Mouse (Mus musculus) hindbrain, embryonic 11.5 days (tissue): Measurements from ENCODE around the gene Gm11027. TPM values are rescaled to one million over a fixed set of nuclear protein-coding genes. Genes with fewer than 3 reads are reported as not detected.

Source experiments
- ATAC-seq: fragments of 200-750 bp; cut with Nextera tagmentation; 2 replicates; pipeline ENCODE4 v1.8.0; 2017; ENCODE audit warnings: mild to moderate bottlenecking, moderate TSS enrichment, moderate library complexity; ENCODE audit not compliant: low FRiP score
- DNase-seq: peaks from one replicate; pipeline ENCODE4 v3.0.0-alpha.2; 2015; ENCODE audit warnings: low spot score
- H3K27ac ChIP-seq: fragments of 300-500 bp; sonication (generic); 2 replicates; pipeline ENCODE4 v1.5.1; 2014; ENCODE audit warnings: mild to moderate bottlenecking, low read depth, low read length
- H3K27me3 ChIP-seq: fragments of 300-500 bp; sonication (generic); 2 replicates; pipeline ENCODE4 v1.6.1; 2014; ENCODE audit warnings: mild to moderate bottlenecking, low read length, moderate library complexity, mixed read lengths; ENCODE audit not compliant: control insufficient read depth, insufficient read depth
- H3K36me3 ChIP-seq: fragments of 300-500 bp; sonication (generic); 2 replicates; pipeline ENCODE4 v1.6.1; 2014; ENCODE audit warnings: mild to moderate bottlenecking, low read length, moderate library complexity, mixed read lengths; ENCODE audit not compliant: control insufficient read depth, insufficient read depth
- H3K4me1 ChIP-seq: fragments of 300-500 bp; sonication (generic); replicated peaks from 2 replicates; pipeline ENCODE4 v1.6.1; 2014; ENCODE audit warnings: low read length, mixed read lengths; ENCODE audit not compliant: control insufficient read depth, insufficient read depth
- H3K4me2 ChIP-seq: fragments of 300-500 bp; sonication (generic); replicated peaks from 2 replicates; pipeline ENCODE4 v1.6.1; 2014; ENCODE audit warnings: mild to moderate bottlenecking, low read depth, low read length
- H3K4me3 ChIP-seq: fragments of 300-500 bp; sonication (generic); 2 replicates; pipeline ENCODE4 v1.5.1; 2014; ENCODE audit warnings: low read depth, low read length
- H3K9ac ChIP-seq: fragments of 300-500 bp; sonication (generic); 2 replicates; pipeline ENCODE4 v1.6.1; 2014; ENCODE audit warnings: low read depth, low read length
- H3K9me3 ChIP-seq: fragments of 300-500 bp; sonication (generic); 2 replicates; pipeline ENCODE4 v1.6.1; 2016; ENCODE audit warnings: low read length; ENCODE audit not compliant: control insufficient read depth
- WGBS: fragments of 180-500 bp; shearing (Covaris S2); extraction: QIAGEN DNeasy Blood & Tissue Kit; methylation state at CpG from one replicate; pipeline ENCODE4 v1.1.7; 2014; 5-methylcytosine and 5-hydroxymethylcytosine counted together
- polyA plus RNA-seq: library from polyadenylated mRNA; unstranded; fragments of >200 nt; fragmentation: Nextera tagmentation; extraction: Ambion mirVana; gene quantifications from 2 replicates; pipeline ENCODE4 v1.2.1, GENCODE M21; 2014

The Gm11027 gene
- polyA plus RNA-seq, 1 experiment from 2014 or later, result not detected

DNA sequence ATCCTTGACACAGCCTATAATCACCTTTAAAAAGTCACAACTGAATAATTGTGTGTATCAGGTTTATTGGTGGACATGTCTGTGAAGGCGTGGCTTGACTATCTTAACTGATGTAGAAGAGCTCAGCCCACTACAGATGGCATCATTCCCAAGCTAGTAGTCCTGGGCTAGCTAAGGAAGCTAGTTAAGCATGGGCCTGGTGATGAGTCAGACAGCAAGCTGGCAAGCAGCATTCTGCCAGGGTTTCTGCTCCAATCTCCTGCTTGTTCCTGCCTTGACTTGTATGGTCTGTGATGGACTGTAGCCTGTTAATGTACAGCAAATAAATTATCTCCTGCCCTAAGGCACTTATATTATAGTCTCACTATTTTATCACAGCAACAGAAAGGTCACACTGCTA is 30.6 kb upstream of the Gm11027 start:
- Histone ChIP-seq H3K36me3 (no peaks in the 10 kb centered on the region), H3K4me2 (no peak overlapping the region), H3K9me3 (no peaks in the 10 kb centered on the region), H3K27me3 (no peaks in the 10 kb centered on the region), H3K4me3 (no peak overlapping the region), H3K9ac (no peak overlapping the region), H3K27ac (no peak overlapping the region), H3K4me1 (no peaks in the 10 kb centered on the region)
- DNase-seq, result no peak
- WGBS, result 90% methylated on average over 1 of the region's 1 CpGs
- no peak for ATAC-seq

DNA sequence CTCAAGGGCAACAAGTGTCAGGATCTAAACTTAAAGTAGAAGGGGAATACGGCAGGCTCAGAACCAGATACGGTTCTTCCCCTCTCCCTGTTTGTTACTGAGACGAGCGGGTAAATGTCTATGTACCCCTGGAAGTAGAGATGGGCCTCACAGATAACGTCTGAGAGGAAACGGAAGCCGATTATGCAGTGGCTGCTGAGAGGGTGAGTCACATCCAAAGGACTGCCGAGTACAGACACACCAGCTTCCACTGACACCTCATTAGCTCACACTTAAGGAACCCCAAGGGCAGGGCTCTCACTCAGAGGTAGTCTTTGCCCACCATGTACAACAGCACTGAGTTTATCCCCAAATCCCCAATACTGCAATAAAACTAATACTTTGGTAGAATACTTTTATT is 20.5 kb upstream of the Gm11027 start:
- Histone ChIP-seq H3K4me1 (no peaks in the 10 kb centered on the region), H3K36me3 (no peaks in the 10 kb centered on the region), H3K27me3 (no peaks in the 10 kb centered on the region), H3K4me2 (no peak overlapping the region), H3K27ac (no peak overlapping the region), H3K9me3 (no peaks in the 10 kb centered on the region), H3K9ac (no peak overlapping the region), H3K4me3 (no peak overlapping the region)
- DNase-seq (no peak), ATAC-seq (no peak)
- 79% methylated on average over 8 of the region's 8 CpGs for WGBS

DNA sequence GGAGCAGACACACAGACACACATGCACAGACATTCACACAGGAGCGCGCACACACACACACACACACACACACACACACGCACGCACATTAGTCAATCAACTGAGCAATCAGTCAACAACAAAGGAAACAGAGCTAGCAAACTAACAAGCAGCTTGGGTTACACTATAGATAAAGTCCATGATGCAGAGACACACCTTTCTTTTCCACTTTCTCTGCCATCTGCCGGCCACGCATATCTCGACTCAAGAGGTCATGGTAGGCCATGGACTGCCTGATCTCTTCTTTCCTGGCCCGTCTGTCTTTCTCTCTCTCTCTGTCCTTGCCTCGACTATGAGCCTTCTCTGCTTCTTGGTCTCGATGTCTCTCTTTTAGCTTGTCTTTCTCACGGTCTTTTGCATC is 19.6 kb upstream of the Gm11027 start:
- 91% methylated on average over 11 of the region's 11 CpGs for WGBS
- no peaks in the 10 kb centered on the region for H3K4me1 ChIP-seq
- no peaks in the 10 kb centered on the region for H3K27me3 ChIP-seq
- H3K27ac ChIP-seq, result no peak overlapping the region
- no peak for ATAC-seq
- no peaks in the 10 kb centered on the region for H3K9me3 ChIP-seq
- DNase-seq, result no peak
- H3K4me3 ChIP-seq, result no peak overlapping the region
- H3K36me3 ChIP-seq, result no peaks in the 10 kb centered on the region
- H3K4me2 ChIP-seq, result no peak overlapping the region
- H3K9ac ChIP-seq, result no peak overlapping the region

DNA sequence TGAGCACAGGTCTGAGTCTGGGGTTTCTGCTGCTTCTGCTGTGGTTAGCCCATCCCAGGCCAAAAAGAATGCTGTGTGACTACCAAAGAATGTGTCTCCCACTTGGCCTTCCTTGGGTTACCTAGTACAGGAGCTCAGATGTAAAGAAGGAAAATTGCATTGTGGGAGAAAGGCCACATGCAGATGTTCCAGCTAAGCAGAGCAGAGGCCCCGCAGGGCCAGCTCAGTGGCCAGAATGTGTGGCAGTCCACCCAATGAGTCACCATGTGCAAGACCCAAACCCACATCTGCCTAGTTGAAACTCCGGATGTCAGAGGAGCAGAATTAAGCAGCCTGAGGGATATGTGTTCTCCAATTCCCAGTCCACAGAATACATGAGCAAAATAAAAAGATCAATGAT is 16.9 kb upstream of the Gm11027 start:
- no peak for DNase-seq

DNA sequence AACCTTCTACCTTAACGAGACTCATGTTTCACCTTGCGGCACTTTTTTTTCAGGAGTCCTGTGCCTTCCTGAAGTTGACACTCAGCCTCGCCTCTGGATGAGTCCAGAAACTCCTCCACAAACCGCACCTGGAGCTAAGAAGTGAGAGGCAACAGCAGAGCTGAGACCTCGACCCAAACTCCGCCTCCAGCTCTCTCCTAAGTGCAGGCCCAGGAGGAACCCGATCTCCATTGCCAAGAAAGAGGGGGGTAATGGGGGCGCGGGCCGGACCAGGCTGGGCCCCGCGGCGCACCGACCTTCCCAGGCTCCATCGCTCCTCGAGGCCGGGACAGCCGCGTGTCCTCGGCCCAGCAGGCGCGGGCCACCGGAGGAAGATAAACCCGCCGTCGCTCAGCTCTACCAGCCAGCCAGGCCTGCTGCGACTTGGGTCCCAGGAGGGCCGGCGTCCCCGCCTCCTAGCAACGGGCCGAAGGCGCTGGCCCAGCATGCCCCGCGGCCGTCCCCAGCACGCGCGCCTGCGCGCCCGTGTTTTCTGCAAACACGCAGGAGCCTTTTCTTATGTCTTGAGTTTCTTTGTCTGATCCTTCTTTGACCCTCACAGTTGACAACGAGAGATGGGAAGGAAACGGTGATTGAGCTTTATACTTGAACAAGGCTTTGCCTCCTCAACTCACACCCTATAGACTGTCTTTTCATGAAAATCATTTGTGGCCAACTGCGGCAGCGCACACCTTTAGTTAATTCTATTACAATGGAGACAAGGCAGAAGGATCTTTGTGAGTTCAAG is 12.4 kb upstream of the Gm11027 start, which contains the start of gene Wdr60:
Wdr60 (minus strand) TSS at position 468 of the 787 bp plus-strand sequence.
- Histone ChIP-seq H3K4me1 (no peaks in the 10 kb centered on the region), H3K36me3 (no peaks in the 10 kb centered on the region), H3K27ac (peak within 1 kb of the TSS; percentile 45; the same call in 1 of the 2 replicates), H3K9me3 (no peaks in the 10 kb centered on the region), H3K4me2 (peak within 1 kb of the TSS; percentile 74), H3K9ac (peak within 1 kb of the TSS; percentile 71), H3K27me3 (no peaks in the 10 kb centered on the region), H3K4me3 (peak within 1 kb of the TSS; percentile 56)
- WGBS, result 5% methylated on average over 39 of the region's 47 CpGs
- DNase-seq (peak; percentile 92), ATAC-seq (peak; percentile 99)

More for the DNA sequence above, 16.9 kb upstream of the Gm11027 start:
- H3K36me3 ChIP-seq, result no peaks in the 10 kb centered on the region
- no peaks in the 10 kb centered on the region for H3K27me3 ChIP-seq
- no peak for ATAC-seq
- no peaks in the 10 kb centered on the region for H3K4me1 ChIP-seq
- H3K4me2 ChIP-seq, result no peak overlapping the region
- no peak overlapping the region for H3K4me3 ChIP-seq
- 84% methylated on average over 2 of the region's 2 CpGs for WGBS
- no peak overlapping the region for H3K27ac ChIP-seq
- no peak overlapping the region for H3K9ac ChIP-seq
- H3K9me3 ChIP-seq, result no peaks in the 10 kb centered on the region

DNA sequence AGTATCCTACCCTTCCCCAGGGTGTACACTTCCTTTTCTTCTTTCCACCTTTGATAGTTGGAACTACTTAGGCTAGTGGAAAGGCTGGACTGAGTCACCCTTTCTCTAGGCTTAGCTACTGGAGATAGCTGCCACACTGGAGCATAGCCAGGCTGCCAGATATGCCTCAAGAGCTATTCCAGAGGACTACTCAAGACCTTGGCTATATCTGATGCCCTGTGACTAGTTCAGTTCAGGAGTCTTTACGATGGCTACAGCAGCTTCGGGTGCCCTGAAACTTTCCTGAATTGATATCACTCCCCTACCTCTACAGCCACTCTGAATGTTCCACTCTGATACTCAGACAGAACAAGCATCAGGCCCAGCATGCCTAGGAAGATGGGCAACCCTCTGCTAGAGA is 10.4 kb upstream of the Gm11027 start:
- no peak overlapping the region for H3K27ac ChIP-seq
- H3K4me1 ChIP-seq, result no peaks in the 10 kb centered on the region
- ATAC-seq (no peak), DNase-seq (no peak)
- no peaks in the 10 kb centered on the region for H3K36me3 ChIP-seq
- no peak overlapping the region for H3K4me3 ChIP-seq
- no peaks in the 10 kb centered on the region for H3K27me3 ChIP-seq
- 90% methylated on average over 2 of the region's 2 CpGs for WGBS
- H3K9ac ChIP-seq, result no peak overlapping the region
- no peak overlapping the region for H3K4me2 ChIP-seq
- H3K9me3 ChIP-seq, result no peaks in the 10 kb centered on the region

DNA sequence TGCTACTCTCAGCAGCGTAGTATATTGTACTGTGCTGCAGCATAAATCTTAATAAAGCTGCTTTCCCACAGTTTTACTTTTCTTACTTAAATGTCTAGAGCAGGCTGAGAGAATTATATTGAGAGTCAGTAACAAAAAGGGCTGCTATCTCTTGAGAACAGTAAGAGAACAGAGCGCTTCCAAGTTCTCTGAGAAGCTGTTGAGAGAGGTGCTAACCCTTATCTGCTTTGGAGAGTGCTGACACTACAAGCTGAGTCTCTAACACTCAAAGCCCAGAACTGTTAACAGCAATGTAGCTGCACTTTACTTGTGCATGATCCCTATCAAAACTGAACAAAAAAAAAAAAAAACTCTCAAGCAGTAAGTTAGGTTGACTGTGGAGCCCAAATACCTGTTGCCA is 9.9 kb upstream of the Gm11027 start:
- Histone ChIP-seq H3K27me3 (no peaks in the 10 kb centered on the region), H3K27ac (no peak overlapping the region), H3K4me1 (no peaks in the 10 kb centered on the region), H3K36me3 (no peaks in the 10 kb centered on the region), H3K9ac (no peak overlapping the region), H3K4me3 (no peak overlapping the region), H3K9me3 (no peaks in the 10 kb centered on the region), H3K4me2 (no peak overlapping the region)
- DNase-seq (no peak), ATAC-seq (no peak)
- WGBS, result 86% methylated on average over 2 of the region's 2 CpGs

DNA sequence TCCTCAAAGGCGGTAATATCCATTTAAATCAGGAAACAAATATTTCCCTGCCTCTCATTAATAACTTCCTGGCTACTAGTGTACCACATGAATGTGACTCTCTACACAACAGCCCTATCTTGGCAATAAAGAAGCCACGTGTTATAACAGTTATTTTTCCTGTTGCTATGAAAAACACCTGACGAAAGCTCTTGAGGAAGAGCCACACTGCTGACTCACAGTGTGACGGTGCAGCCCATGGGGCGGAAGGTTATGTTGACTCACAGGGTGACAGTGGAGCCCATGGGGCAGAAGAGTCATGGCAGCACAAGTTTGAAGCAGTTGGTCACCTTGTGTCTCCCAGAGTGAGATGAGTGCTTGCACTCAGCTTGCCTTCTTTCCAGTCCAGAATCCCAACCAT is 5.7 kb upstream of the Gm11027 start:
- no peak for DNase-seq
- ATAC-seq, result no peak
- no peak overlapping the region for H3K27ac ChIP-seq
- H3K4me2 ChIP-seq, result no peak overlapping the region
- H3K4me1 ChIP-seq, result no peaks in the 10 kb centered on the region
- H3K9ac ChIP-seq, result no peak overlapping the region
- H3K27me3 ChIP-seq, result no peaks in the 10 kb centered on the region
- no peaks in the 10 kb centered on the region for H3K36me3 ChIP-seq
- H3K9me3 ChIP-seq, result no peaks in the 10 kb centered on the region
- WGBS, result 85% methylated on average over 5 of the region's 5 CpGs
- H3K4me3 ChIP-seq, result no peak overlapping the region

DNA sequence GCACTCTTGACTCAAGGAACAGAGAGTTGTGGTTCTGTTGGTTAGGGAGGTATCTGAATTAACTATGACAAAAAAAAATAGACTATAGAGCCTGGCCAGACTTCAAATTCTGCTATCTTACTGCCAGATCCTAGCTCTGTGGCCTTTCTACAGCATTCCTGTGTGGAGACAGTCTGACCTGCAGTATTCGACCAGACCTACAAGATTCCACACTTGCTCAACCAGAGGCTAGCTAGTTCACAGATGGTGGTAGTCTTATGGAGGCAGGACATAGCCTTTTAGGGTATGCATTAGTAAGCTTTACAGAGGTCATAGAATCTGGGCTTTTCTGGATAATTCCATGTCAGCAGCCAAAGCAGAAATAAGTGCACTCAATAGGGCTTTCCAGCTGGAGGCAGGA is 4.6 kb upstream of the Gm11027 start:
- no peak overlapping the region for H3K9ac ChIP-seq
- H3K9me3 ChIP-seq, result no peaks in the 10 kb centered on the region
- H3K27ac ChIP-seq, result no peak overlapping the region
- ATAC-seq (no peak), DNase-seq (no peak)
- H3K4me3 ChIP-seq, result no peak overlapping the region
- H3K4me1 ChIP-seq, result no peaks in the 10 kb centered on the region
- no peak overlapping the region for H3K4me2 ChIP-seq
- 95% methylated on average over 1 of the region's 1 CpGs for whole genome bisulfite sequencing
- no peaks in the 10 kb centered on the region for H3K36me3 ChIP-seq
- no peaks in the 10 kb centered on the region for H3K27me3 ChIP-seq
